Mouse (Mus musculus) myocyte (in vitro differentiated cells): ENCODE data around the gene Trim67. TPM values are rescaled to one million over a fixed set of nuclear protein-coding genes. Genes with fewer than 3 reads are reported as not detected.

ENCODE experiments used
- H3K27me3 ChIP-seq: one replicate; pipeline ENCODE4 v1.6.1; 2011; ENCODE audit not compliant: control insufficient read depth, insufficient read depth, insufficient read length
- H3K36me3 ChIP-seq: one replicate; pipeline ENCODE4 v1.6.1; 2011; ENCODE audit not compliant: control insufficient read depth, insufficient read depth
- H3K4me2 ChIP-seq: one replicate; pipeline ENCODE4 v1.6.1; 2011; ENCODE audit warnings: low read depth, control low read depth
- H3K4me3 ChIP-seq: one replicate; pipeline ENCODE4 v1.5.1; 2011; ENCODE audit warnings: mild to moderate bottlenecking, control low read depth, moderate library complexity
- H3K79me2 ChIP-seq: one replicate; pipeline ENCODE4 v1.6.1; 2011; ENCODE audit not compliant: control insufficient read depth, insufficient read depth
- H3ac ChIP-seq: one replicate; pipeline ENCODE4 v1.6.1; 2011; ENCODE audit not compliant: control insufficient read depth, insufficient read length
- CEBPB ChIP-seq: IDR thresholded peaks from 2 replicates; pipeline ENCODE4 v1.6.1; 2011; ENCODE audit warnings: mild to moderate bottlenecking, moderate library complexity; ENCODE audit not compliant: poor library complexity, insufficient read depth, severe bottlenecking
- E2F4 ChIP-seq: IDR thresholded peaks from one replicate; pipeline ENCODE4 v1.6.1; 2011; ENCODE audit warnings: mild to moderate bottlenecking, control low read depth, moderate library complexity; ENCODE audit not compliant: insufficient read depth
- MAX ChIP-seq: IDR thresholded peaks from one replicate; pipeline ENCODE4 v1.6.1; 2011; ENCODE audit warnings: low read depth, mild to moderate bottlenecking, control low read depth
- MYOD1 ChIP-seq, 3 experiments: IDR thresholded peaks; one replicate each; pipeline ENCODE4 v1.6.1; 2011; ENCODE audit warnings: control low read depth in 2 of 3, low read depth in 2 of 3, mild to moderate bottlenecking in 2 of 3, moderate library complexity in 1 of 3; ENCODE audit not compliant: insufficient read length in 2 of 3, control insufficient read depth in 1 of 3
- MYOG ChIP-seq, 3 experiments: IDR thresholded peaks; one replicate each; pipeline ENCODE4 v1.6.1; 2011; ENCODE audit warnings: control low read depth in 2 of 3, low read depth in 2 of 3, mild to moderate bottlenecking in 2 of 3; ENCODE audit not compliant: insufficient read length in 2 of 3, control insufficient read depth in 1 of 3, insufficient read depth in 1 of 3
- POLR2A ChIP-seq: IDR thresholded peaks from one replicate; pipeline ENCODE4 v1.6.1; 2011; ENCODE audit warnings: low read depth, mild to moderate bottlenecking, control low read depth, moderate library complexity; ENCODE audit not compliant: insufficient read length
- POLR2AphosphoS2 ChIP-seq: IDR thresholded peaks from one replicate; pipeline ENCODE4 v1.6.1; 2011; ENCODE audit warnings: low read depth, control low read depth; ENCODE audit not compliant: insufficient read length
- REST ChIP-seq: IDR thresholded peaks from one replicate; pipeline ENCODE4 v1.6.1; 2011; ENCODE audit warnings: mild to moderate bottlenecking, control low read depth, moderate library complexity; ENCODE audit not compliant: insufficient read depth, insufficient read length
- SRF ChIP-seq: IDR thresholded peaks from one replicate; pipeline ENCODE4 v1.6.1; 2011; ENCODE audit warnings: low read depth; ENCODE audit not compliant: control insufficient read depth, insufficient read length
- TCF12 ChIP-seq: IDR thresholded peaks from one replicate; pipeline ENCODE4 v1.6.1; 2011; ENCODE audit warnings: mild to moderate bottlenecking, control low read depth; ENCODE audit not compliant: poor library complexity, insufficient read depth, severe bottlenecking
- TCF3 ChIP-seq: IDR thresholded peaks from one replicate; pipeline ENCODE4 v1.6.1; 2011; ENCODE audit warnings: low read depth, control low read depth; ENCODE audit not compliant: insufficient read length
- USF1 ChIP-seq: IDR thresholded peaks from one replicate; pipeline ENCODE4 v1.6.1; 2011; ENCODE audit warnings: low read depth, mild to moderate bottlenecking, control low read depth, moderate library complexity
- polyA plus RNA-seq: library from polyadenylated mRNA; unstranded; fragments of >200 nt; fragmentation: generic; extraction: Trizol; gene quantifications from one replicate; pipeline ENCODE4 v1.2.1, GENCODE M21; 2012; ENCODE audit warnings: missing spikeins

Gene Trim67
- polyA plus RNA-seq, 1 experiment = 0.01 TPM

- TF ChIP-seq POLR2A = no peak
- no peak for TF ChIP-seq MAX
- no peak for TF ChIP-seq TCF3
- TF ChIP-seq E2F4 = no peak
- TF ChIP-seq REST = no peak
- no peak for TF ChIP-seq CEBPB
- no peak for TF ChIP-seq TCF12
- no peak for TF ChIP-seq USF1
- no peak for TF ChIP-seq MYOD1 (IDR thresholded peaks at IDR 0.05; ENCODE audit: control insufficient read depth in 1 of 3, insufficient read length in 2 of 3, low read depth in 2 of 3)
- TF ChIP-seq POLR2AphosphoS2 = no peak
- TF ChIP-seq SRF = no peak
- TF ChIP-seq MYOG (IDR thresholded peaks at IDR 0.05; ENCODE audit: control insufficient read depth in 1 of 3, insufficient read depth in 1 of 3, insufficient read length in 2 of 3, low read depth in 2 of 3) = no peak
- Histone ChIP-seq H3K36me3 (no peaks in the 10 kb centered on the region), H3K4me2 (no peak overlapping the region), H3K79me2 (no peaks in the 10 kb centered on the region), H3K4me3 (no peak overlapping the region), H3K27me3 (no peaks in the 10 kb centered on the region), H3ac (no peak overlapping the region)
Observed at GRCm38 (mm10) chr8:124830050-124830449, 37.2 kb downstream of the Trim67 start.

- H3ac ChIP-seq = no peak overlapping the region
- H3K27me3 ChIP-seq = no peaks in the 10 kb centered on the region
- no peak overlapping the region for H3K4me3 ChIP-seq
- no peaks in the 10 kb centered on the region for H3K79me2 ChIP-seq
- TF ChIP-seq MYOG (IDR thresholded peaks at IDR 0.05; ENCODE audit: control insufficient read depth in 1 of 3, insufficient read depth in 1 of 3, insufficient read length in 2 of 3, low read depth in 2 of 3) = no peak
- no peak for TF ChIP-seq TCF12
- no peak for TF ChIP-seq MYOD1 (IDR thresholded peaks at IDR 0.05; ENCODE audit: control insufficient read depth in 1 of 3, insufficient read length in 2 of 3, low read depth in 2 of 3)
- H3K36me3 ChIP-seq = no peaks in the 10 kb centered on the region
- H3K4me2 ChIP-seq = no peak overlapping the region
Observed at GRCm38 (mm10) chr8:124831531-124831930, 38.6 kb downstream of the Trim67 start.

GRCm38 (mm10) chr8:124831941-124832340 is 39.0 kb downstream of the Trim67 start:
- TF ChIP-seq MYOD1 (IDR thresholded peaks at IDR 0.05; ENCODE audit: control insufficient read depth in 1 of 3, insufficient read length in 2 of 3, low read depth in 2 of 3) = no peak
- TF ChIP-seq SRF = no peak
- no peak for TF ChIP-seq POLR2A
- TF ChIP-seq POLR2AphosphoS2 = no peak
- no peak for TF ChIP-seq MAX
- TF ChIP-seq E2F4 = no peak
- TF ChIP-seq TCF3 = no peak
- TF ChIP-seq TCF12 = no peak
- TF ChIP-seq USF1 = no peak
- no peak for TF ChIP-seq MYOG (IDR thresholded peaks at IDR 0.05; ENCODE audit: control insufficient read depth in 1 of 3, insufficient read depth in 1 of 3, insufficient read length in 2 of 3, low read depth in 2 of 3)
- TF ChIP-seq CEBPB = no peak
- no peaks in the 10 kb centered on the region for H3K27me3 ChIP-seq
- no peaks in the 10 kb centered on the region for H3K36me3 ChIP-seq
- H3K79me2 ChIP-seq = no peaks in the 10 kb centered on the region
- H3K4me3 ChIP-seq = no peak overlapping the region
- no peak overlapping the region for H3K4me2 ChIP-seq
- no peak overlapping the region for H3ac ChIP-seq

- no peaks in the 10 kb centered on the region for H3K27me3 ChIP-seq
- TF ChIP-seq MYOG (IDR thresholded peaks at IDR 0.05; ENCODE audit: control insufficient read depth in 1 of 3, insufficient read depth in 1 of 3, insufficient read length in 2 of 3, low read depth in 2 of 3) = peak in 1 of 3 experiments; percentile 53
- TF ChIP-seq POLR2AphosphoS2 = no peak
- TF ChIP-seq USF1 = peak; percentile 5
- TF ChIP-seq MYOD1 (IDR thresholded peaks at IDR 0.05; ENCODE audit: control insufficient read depth in 1 of 3, insufficient read length in 2 of 3, low read depth in 2 of 3) = peak in 2 of 3 experiments; percentile 17 to 32
- no peak for TF ChIP-seq SRF
Observed at GRCm38 (mm10) chr8:124833430-124834205, 40.7 kb downstream of the Trim67 start.

GRCm38 (mm10) chr8:124835848-124836247 is 43.0 kb downstream of the Trim67 start:
- Histone ChIP-seq H3K4me3 (no peak overlapping the region), H3K27me3 (no peaks in the 10 kb centered on the region), H3ac (no peak overlapping the region), H3K79me2 (no peaks in the 10 kb centered on the region), H3K4me2 (no peak overlapping the region), H3K36me3 (peaks cover 8% of the 10 kb centered on the region)
- TF ChIP-seq MYOG (IDR thresholded peaks at IDR 0.05; ENCODE audit: control insufficient read depth in 1 of 3, insufficient read depth in 1 of 3, insufficient read length in 2 of 3, low read depth in 2 of 3) (no peak), MYOD1 (IDR thresholded peaks at IDR 0.05; ENCODE audit: control insufficient read depth in 1 of 3, insufficient read length in 2 of 3, low read depth in 2 of 3) (no peak), POLR2A (no peak), REST (no peak), E2F4 (no peak), POLR2AphosphoS2 (no peak), MAX (no peak), USF1 (no peak), TCF12 (no peak), TCF3 (no peak), CEBPB (no peak), SRF (no peak)

More at GRCm38 (mm10) chr8:124833430-124834205, 40.7 kb downstream of the Trim67 start:
- H3K4me2 ChIP-seq = no peak overlapping the region
- H3K36me3 ChIP-seq = no peaks in the 10 kb centered on the region
- no peak overlapping the region for H3K4me3 ChIP-seq
- no peak overlapping the region for H3ac ChIP-seq
- no peaks in the 10 kb centered on the region for H3K79me2 ChIP-seq
